Mouse (Mus musculus): ENCODE measurements around the gene Uqcc1.
"Not testable (repeated sequence)": the region's sequence is repeated elsewhere in the genome, so short reads cannot be mapped to it uniquely, and the experiment has no call there.

Uqcc1 gene

DNA sequence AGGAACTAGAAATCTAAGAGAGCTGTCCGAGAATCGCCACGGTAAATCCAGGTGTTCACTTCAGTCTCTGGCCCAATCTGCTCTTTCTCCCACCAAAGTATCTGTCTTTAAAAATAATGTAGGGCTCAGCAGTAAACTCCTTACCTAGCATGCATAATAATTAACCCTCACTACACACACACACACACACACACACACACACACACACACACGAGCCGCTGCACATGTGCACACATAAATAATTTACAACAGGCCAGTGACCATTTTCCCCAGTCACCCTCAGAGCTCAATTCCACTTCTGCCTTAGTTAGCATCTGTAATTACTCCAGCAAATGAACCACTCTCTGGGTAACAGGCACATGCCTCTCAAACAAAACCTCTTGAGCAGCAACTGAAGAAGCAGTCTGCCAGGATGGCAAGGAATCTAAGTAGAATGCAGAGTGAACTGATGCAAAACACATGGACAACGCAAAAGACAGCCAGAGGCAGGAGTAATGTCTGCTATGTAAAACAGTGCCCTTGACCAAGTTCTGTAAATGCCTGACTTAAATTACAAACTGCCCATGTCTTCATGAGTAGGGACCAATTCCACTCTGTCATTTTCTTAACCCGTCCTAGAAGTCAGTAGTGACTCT is 1.3 kb downstream of the Uqcc1 start:
- DNase-seq = no peak

DNA sequence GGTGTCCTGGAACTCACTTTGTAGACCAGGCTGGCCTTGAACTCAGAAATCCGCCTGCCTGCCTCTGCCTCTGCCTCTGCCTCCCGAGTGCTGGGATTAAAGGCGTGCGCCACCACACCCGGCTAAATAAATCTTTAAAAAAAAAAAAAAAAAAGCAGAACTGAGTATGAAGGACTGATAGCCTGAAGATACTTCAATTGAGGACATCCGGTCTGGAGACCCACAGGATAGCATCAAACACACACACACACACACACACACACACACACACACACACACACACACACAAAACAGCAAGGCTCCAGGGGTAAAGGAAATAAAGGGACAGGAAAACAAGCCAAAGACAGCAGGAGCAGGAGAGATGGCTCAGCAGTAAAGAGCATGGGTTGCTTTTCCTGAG is 4.9 kb downstream of the Uqcc1 start:
- not testable (repeated sequence) for DNase-seq

DNA sequence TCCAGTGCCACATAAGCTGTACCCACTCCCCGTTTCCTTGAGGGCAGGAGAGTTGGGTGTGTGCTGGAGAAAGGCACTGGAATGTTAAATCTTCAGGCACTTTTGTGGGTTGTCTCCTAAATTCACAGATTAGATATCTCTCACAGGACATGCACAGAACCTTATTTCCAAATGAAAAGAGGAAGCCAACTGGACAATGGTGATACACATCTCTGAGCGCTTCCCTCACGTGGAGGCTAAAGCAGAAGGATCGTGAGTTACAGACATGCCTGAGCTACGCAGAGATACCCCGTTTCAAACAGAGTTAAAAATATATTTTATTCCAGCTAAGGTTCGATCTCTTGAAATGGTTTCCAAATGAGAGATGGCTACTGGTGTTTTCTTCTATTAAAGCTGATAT is 7.0 kb downstream of the Uqcc1 start:
- no peak for DNase-seq

DNA sequence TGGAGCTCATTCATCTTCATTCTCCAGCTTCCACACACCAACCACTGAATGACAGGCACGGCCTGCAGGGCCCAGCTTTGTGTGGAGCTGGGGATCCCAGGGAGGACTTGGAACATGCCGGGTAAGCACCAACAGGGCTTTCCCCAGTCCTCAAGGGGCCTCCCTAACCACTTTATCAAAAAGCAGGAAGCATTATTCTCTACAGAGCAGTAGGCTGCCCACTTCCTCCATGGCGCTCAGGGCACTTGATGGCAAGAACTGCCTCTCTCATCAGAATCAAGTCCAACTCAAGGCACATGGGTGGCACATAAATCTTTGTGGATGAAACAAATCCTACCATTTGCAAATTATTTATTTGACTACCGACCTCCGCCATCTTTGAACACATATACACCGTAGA is 15.4 kb downstream of the Uqcc1 start:
- DNase-seq = no peak

DNA sequence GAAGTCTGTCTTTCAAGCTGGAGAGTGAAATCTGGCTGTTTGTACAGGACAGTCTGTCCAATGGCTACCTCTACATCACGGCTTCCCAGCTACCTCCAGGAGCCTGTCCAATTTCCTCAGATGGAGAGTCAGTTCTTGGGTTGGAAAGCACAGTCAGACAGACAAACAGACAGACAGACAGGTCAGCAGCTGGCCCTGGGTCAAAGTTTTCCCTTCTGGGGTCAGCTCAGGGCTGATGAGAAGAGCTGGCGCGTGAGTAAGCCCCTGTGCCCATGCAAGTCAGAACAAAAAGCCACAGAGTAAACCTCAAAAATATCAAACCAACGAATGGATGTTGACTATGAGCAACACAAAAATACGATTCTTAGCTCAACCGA is 26.5 kb downstream of the Uqcc1 start:
- no peak for DNase-seq

DNA sequence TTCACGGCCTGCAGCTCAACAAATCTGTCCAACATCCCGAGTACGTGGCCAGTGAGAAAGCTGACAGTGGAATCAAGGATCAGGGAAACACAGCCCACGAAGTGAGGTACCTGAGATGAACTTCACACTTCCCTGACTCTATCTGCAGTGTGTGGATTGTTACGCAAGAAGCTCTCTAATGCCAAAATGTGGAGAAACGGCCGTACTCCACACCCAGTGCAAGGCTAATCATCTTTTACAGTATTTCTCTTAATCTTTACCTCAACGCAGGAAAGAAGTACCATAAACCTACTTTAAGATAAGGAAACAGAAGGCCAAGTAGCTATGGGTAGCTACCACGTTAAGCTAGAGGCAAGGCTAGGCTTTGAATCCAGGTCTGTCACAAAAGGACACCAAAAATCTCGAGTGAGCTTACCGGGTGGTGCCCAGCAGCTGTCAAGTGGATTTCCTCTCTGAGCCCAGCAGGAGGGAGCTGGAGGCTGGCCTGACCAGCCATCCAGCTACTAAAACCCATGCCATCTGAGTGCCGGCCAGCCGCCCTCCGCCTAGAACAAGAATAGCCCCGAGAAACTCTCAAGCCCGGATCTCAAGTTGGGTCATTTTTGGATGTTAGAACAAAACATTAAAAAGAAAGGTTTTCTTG is 27.0 kb downstream of the Uqcc1 start:
- no peak for DNase-seq

DNA sequence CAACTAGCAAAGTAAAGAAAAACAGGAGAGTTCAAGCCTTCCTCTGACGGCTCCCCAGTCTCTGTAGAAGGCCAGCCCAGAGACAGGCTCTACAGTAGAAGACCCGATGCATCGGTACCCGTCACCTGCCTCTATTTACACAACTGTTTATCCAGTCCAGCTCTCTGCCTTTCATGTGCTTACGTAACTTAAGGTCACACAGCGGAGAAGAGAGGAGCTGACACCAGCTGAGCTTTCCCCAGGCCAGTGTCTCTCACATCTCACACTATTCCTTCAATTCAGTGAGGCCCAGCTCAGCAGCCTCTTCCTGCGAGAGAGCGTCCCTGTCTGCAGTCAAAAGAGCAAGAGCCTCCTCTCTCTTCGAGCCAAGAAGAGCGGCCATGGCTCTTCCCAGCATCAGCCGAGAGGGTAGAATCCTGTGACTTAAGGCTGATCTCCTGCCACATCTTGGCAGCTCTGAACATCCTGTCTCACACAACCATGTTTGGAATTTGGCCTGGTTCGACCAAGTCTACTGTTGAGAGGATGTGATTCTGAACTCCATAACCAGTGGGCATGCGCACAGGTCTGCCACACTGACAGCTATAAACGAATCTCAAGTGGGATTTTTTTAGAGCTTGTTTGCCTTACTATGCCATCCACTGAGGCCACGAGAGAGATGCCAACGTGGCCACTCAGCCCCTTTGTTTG is 34.9 kb downstream of the Uqcc1 start:
- DNase-seq = peak; percentile 14

DNA sequence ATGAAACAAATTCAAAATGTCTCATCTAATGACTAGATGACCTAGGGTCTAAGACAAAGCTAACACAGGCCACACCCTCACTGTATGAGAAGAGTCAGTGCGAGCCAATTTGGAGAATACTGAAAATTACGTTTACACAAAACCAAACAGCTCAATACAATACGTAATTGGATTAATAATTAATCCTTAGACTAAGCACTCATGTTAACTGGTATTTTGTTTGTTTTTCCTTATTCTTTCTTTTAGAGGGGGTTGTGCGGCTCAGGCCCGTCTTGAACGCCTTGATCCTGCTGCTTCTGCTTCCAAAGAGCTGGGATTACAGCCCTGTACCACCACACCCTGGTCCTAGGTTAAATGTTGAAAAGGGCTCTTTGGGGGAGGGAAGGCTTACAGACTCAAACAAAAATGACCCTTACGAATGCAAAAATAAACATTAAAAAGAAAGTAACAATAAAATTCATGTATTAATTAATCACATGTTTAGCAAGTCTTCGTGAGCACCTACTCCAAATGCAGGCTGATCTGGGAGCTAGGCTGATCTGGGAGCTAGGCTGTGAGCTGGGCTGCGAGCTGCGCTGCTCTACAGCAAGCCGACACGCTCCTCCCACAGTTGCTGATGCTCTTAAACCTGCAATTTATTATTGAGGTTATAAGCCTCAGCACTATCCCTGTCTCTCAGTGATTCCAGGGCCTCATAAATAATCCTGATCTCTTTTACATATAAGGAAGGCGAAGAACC is 35.6 kb downstream of the Uqcc1 start:
- no peak for DNase-seq

DNA sequence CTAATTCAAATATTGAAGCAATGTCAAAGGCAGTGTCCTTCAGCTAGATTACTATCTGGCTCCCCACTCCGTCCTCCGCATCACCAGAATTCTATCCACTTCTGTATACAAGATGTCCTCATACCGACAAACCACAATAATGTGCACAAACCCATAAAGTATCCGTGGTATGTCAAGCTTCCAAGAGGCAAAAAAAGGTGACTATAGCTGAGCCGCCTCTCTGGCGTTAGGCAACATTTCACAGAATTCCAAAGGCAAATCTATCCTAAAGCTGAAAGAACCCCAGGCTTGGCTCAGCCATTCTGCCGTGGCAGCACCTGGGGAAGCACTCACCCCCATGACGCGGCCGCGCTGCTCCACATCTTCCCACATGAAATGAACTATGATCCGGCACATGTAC is 43.3 kb downstream of the Uqcc1 start:
- no peak for DNase-seq

DNA sequence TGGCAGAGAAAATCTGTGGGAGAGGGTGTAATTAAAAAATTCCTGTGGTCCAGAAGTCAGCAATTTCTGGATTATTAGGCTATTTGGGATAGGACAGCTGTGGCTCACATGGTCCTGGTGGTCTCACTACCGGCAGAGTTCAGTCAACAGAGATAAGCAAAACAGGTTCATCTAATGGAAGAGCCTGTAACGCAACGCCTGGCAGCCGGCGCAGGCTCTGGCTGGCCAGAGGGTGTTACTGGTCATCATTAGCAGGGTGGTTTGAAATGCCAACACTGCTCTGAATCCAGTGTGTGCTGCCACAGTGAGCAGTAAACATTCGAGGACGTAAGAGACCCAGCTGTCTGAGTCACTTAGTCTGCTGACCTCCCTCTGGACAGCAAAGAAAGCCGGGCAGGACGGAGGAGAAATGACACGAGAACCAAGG is 44.8 kb downstream of the Uqcc1 start:
- DNase-seq = no peak

DNA sequence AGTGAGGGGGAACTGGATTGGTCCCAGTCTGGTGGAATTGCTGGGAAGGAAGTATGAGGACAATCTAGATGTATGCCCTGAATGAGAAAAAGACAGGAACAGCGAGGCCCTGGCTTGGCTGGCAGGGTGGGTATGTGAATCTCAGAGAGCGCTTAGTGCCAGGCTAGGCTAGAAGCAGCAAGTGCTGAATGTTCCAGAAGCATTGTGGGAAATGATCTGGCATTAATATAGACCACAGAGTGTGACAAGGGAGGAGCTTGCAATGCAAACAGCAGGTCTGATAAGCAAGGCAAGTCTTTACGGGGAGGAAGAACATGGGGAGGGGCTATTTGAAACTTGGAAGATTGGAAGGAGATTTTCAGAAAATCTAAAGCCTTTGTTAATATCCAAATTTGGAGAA is 48.0 kb downstream of the Uqcc1 start:
- no peak for DNase-seq

DNA sequence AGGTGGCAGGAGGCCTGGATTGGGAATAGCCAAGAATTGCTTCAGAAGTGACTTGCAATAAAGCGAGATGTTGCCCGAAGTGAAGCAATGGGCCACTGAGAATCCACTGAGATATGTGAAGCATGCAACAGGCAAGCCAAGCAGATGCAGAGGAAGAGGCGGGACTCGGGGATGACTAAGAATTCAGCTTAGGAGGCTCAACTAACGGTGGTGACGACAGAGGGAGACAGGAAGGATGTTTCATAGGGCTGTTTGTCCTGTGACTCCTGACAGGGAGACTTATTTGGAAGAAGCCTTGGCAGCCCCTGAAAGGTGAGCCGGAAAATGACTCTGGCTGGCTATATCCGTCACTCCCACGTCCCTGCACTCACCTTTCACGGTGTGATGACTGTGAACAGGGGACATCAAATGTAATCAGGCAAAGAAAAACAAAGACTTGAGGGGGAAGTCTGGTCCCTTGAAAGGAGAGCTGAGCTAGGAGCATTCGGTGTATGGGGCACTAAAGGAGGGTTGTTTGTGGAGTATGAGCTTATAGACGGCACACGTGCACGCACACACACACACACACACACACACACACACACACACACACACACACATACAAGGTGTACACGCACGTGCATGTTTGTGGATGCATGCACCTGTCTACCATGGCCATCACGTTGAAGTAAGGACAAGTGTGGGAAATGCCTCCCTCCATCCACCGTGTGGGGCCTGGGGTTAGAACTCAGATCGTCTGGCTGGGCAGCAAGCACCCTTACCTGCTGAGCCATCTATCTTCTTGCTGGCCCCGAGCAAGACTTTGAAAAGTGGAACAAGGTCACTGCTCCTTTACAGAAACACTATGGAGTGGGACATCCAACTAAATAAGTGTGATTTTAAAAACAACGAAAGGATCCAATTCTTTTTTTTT is 50.9 kb downstream of the Uqcc1 start:
- no peak for DNase-seq

DNA sequence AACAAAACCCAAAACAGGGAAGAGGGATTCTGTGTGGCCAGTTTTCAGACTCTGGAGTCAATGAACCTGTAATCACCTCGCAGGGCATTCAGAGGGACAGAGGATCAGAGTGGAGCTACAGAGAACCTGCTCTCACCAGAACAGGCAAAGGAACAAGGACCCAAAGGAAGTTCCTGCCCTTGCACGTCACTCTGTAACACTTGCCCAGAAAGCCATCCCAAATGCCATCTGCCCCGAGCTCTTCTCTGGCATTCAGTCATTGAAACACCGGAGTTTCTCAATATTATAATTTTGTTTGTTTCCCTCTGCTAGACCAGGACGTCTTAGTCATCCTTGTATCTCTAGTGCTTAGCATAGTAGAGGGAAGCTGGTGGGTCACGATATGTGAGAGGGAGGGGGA is 56.5 kb downstream of the Uqcc1 start:
- no peak for DNase-seq

DNA sequence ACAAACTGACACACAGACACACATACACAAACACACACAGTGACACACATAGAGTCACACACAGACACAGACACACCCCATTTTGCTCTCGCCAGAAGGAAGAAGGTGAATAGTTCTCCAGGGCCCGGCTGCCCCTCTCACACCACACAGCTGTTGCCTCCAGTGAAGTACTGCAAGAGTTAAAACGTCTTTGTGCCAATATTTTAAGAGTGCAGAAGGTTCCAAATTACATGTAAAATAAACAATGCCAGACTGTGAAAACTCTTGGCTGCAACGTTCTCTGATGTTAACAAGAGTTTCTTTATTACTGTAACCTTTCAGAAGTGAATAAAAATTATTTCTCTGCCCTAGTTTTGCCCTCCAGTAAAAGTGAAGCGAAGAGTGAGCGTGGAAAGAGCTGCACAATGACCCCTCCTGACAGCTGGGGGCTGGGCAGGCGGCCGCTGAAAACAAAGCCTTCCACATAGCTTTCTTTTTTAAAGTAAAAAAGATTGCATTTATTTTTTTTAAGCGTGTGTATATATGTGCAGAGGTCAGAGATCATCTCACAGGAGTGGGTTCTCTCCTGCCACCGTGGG is 57.1 kb downstream of the Uqcc1 start:
- no peak for DNase-seq

DNA sequence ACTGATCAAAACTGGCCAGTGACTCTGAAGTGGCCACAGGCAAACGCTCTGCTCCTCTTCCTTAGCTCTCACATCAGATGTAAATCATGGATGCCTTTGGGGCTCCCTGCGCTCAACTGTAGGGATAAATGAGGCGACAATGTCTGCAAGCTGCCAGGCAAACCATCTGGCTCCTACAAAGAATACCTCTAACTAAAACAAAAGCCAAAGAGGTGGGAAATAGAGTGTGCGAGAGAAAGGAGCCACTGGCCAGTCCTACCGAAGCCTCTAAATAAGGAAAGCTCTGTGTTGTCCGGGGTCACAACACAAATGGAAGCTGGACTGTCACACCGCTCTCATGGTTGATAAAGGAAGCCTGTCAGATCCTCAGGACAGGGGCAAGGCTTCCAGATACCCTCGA is 57.6 kb downstream of the Uqcc1 start:
- DNase-seq = no peak

DNA sequence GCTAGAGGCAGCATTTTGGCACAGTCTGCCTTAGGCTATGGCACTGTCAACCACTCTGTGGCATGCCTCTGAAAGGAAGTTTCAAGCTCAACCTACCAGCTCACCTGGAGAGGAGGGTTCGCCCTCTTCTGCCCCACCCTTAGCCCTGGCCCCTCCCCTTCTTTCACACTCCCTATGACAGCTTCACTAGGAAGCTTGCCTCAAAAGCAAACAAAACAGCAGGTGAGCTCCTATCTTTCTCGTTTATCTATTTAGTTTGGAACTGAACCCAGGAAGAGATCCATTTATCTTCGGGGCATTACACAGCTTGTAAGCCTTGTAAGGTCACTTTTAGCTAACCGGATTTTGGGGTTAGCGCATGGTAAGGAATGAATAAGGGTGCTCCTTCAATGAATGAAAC is 60.3 kb downstream of the Uqcc1 start:
- DNase-seq = no peak

DNA sequence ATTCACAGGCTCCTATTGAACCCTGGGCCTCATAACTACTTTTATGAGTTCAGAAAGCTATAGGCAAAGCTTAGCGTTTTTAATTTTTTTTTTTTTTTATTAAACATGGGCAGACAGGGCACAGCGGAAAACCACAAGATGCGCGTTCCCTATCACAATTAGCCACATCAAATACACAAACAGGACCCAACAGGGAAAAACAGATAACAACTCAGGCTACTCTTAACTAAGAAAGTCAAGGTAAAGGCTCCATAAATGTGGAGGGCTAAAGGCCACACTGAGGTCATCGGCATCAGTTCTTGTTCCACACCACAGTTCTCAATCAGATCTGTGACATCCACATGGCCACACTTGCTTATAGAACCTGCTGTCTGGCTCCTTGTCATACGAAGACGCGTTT is 61.8 kb downstream of the Uqcc1 start:
- no peak for DNase-seq

DNA sequence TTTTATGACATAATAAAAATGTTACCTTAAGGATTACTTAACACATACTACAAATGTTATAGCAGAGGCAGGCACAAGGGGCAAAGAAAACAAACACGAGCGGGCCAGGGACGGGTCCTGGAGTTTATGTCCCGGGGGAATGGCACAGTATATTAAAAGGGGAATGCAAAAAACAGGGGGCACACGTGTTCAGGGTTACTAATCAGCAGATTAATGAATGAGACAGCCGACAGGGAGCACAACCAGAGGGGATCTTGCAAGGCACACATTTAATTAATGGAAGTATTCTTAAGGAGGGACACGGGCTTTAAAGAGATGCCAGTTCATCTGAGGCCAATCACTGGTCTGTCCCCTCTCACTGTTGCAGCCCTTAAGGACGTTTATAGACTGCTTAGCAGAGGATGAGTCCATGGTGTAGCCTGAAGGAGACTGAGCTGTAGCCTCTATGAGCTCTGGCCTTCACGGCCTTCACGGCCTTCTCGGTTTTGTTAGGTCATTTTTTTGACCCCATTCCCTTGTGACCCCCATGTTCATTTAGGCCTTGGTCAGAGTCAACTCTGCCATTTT is 66.7 kb downstream of the Uqcc1 start:
- no peak for DNase-seq

DNA sequence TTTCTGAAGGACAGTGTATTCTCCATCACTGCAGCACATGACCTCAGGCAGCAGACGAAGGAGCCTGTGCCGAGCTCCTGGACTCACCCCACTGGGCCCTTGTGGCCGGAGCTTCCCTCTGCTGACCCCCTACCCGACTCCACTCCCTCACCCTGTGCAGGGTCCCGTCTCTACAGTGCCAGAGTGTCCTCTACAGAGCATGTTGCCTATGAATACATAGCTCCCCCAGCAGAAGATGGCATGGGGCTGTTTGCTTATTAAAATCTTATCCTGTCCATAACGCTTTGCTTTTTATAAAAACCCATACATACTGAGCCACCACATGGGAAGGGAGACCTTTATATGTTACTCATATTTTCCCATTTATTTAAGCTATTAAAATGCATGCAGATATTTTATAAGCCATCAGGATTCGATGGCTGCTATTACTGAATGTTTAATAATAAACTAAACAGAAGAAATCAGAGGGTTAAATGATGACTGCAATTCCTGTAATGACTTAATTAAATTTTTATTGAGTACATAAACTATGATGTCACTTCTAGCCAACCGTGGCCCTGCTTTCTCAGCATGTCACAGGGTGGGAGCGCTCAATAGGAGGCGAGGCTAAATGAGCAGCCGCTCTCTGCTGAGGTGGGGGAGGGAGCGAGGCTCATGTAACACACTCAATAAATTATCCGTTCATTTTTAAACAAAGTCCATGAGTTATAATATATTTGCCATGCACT is 67.4 kb downstream of the Uqcc1 start:
- DNase-seq = no peak

DNA sequence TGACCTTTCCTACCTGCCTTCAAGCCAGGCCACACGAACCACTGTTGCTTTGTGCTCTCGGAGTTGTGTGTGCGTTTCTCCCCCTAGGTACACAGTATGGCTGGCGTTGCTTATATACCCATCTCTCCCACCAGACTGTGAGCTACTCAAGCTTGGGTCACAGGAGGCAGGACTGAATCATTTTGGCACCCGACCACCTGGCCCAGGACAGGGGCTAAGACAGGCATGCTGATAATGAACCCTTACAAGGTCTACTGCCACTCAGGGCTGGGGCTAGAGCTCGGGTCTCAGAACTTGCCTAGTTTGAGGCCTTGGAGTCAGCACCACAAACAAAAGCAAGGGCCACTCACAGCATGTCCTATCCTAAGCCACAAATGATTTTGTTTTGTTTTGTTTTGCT is 68.5 kb downstream of the Uqcc1 start:
- no peak for DNase-seq

DNA sequence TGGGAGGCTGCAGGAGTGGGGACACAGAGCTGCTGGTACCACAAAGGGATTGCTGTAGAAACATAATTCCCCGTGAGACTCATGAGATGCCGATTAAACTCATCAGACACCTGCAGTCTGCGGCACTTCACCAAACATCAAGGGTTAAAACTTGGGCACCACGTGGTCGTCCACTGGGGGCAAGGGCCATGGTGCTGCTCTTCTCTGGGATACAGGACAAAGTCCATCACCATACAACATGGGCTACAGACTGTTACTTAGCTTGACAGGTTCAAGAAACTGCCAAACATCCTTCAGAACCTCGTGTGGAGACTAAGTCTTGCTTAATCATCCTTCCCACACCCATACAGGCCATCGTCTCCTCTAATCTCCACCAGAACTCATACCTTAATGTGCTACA is 70.0 kb downstream of the Uqcc1 start:
- DNase-seq = no peak

Data from lung, postnatal 14 days (tissue).